Mouse (Mus musculus): Measurements from ENCODE around the gene Spink4.

DNA sequence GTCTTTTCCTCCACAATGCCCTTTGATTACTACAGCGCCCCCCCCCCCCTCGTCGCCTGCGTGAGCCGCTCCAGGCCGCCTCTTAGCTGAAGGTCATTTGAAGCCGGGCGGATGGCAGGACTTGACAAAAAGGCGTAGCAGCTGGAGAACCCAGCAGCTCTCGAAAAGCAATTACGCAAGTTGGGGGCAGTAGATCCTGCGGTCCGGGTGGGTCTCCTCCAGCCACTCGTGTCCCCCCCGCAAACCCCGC is 50.7 kb downstream of the Spink4 start:
- TF ChIP-seq CTCF (IDR thresholded peaks at IDR 0.05; ENCODE audit: low read depth, low read length) (no peak), POLR2A (IDR thresholded peaks at IDR 0.05; ENCODE audit: borderline replicate concordance, low read depth, low read length) (no peak)
